Mouse (Mus musculus): ENCODE results near the gene Edf1. TPM values are rescaled to one million over a fixed set of nuclear protein-coding genes. Genes with fewer than 3 reads are reported as not detected.
"Not testable (repeated sequence)": the region's sequence is repeated elsewhere in the genome, so short reads cannot be mapped to it uniquely, and the experiment has no call there.

Edf1 gene
- total RNA-seq (2017) = 57.2 and 84.7 TPM in 2 replicates

DNA sequence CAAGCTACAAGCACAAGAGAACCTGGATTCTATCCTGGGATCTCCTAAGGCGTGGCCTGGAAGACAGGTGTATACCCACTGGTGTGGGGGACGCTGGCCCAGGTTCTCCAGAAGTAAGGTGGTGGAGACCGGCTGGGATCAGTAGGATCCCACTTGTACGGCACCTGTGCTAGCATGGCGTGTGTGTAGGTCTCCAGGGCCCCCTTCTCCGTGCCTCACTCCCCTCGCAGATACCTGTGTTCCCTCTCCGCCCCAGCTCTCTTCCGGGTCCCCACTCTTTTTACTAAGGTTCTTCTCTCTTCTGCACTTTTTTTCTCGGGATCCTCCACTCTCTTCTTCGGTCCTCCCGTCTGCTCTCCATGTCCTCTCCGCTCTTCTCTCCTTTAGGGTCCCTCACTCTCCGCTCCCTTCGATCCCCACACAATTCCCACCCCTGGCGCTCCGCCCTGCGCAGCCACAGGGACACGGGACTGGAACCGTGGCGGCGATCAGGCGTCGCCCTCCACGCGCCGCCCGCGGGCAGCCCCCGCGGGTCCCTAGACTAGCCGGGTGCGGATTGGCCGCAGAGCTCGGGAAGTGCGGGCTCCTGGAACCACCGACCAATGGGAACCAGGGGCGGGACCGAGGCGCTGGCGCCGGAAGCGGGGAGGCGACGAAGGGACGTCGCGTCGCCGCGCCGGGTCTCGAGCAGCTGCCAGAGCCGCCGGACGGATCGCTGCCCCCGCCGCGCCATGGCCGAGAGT lies at the start of gene Edf1:
TSS of gene Edf1 (plus strand) at position 627 of the 743 bp plus-strand sequence.
- peak; percentile 97 for ATAC-seq (replicated peaks; ENCODE audit: low read depth, poor library complexity, severe bottlenecking)

DNA sequence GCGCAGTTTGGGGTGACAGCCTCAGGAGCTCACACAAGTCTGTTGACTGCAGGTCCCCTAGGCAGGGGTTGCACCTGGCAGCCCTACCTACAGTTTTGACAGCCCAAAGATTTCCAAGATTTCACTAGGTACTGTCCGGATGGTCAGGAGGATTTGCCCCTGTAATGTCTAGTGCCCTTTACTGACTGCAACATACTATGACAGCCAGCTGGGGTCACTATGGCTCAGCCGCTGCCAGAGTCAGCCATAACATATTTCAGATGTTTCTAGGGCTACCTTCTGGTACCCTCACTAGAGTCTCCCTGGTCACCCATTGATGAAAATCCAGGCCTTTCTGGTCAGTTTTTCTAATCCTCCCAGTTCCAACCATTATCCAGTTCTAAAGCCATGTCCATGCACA lies 47.7 kb upstream of the Edf1 start:
- peak; percentile 42; the same call in 1 of the 2 replicates for ATAC-seq (replicated peaks; ENCODE audit: low read depth, poor library complexity, severe bottlenecking)

- ATAC-seq (replicated peaks; ENCODE audit: low read depth, poor library complexity, severe bottlenecking) = no peak
Observed at GRCm38 (mm10) chr2:25526510-25527302, 30.9 kb upstream of the Edf1 start.

- ATAC-seq (replicated peaks; ENCODE audit: low read depth, poor library complexity, severe bottlenecking) = no peak
Observed at GRCm38 (mm10) chr2:25533707-25534106, 23.9 kb upstream of the Edf1 start.

DNA sequence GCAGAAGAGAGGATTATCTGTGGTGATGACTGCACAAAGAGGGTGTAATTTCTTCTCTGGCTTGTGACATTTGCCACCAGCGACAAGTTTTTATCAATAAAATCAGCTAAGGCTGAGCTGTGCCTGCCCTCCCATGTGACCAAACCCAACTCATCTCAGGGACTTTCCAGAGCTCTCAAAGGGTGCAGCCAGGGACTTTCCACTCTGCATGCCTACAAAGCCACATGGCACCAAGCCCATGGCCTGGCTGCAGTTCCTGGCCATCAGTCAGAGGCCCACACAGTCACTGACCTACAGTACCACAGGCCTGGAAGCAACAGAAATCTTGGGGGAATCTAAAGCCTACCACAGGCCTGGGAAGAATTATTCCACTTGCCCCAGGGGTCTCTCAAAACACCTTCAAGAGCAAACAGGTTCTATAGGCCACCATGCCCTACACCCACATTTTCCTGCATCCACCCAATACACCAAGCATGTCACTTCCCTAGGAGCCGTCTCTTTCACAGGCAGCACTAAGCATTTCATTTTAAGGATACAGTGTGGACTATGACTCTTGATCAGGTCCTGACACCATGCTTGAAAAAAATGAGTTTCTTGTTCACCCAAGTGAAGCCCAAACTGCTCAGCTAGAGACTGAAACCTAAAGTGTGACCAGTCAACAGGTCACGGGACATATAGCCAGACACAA lies 23.3 kb upstream of the Edf1 start:
- ATAC-seq (replicated peaks; ENCODE audit: low read depth, poor library complexity, severe bottlenecking) = 0 out of 2 replicates have a peak, but pooled peaks have one; percentile 25

- ATAC-seq (replicated peaks; ENCODE audit: low read depth, poor library complexity, severe bottlenecking) = no peak
Observed at GRCm38 (mm10) chr2:25534866-25535182, 22.8 kb upstream of the Edf1 start.

- no peak for ATAC-seq (replicated peaks; ENCODE audit: low read depth, poor library complexity, severe bottlenecking)
Observed at GRCm38 (mm10) chr2:25536531-25536930, 21.1 kb upstream of the Edf1 start.

GRCm38 (mm10) chr2:25540541-25540948 lies 17.1 kb upstream of the Edf1 start:
- no peak for ATAC-seq (replicated peaks; ENCODE audit: low read depth, poor library complexity, severe bottlenecking)

GRCm38 (mm10) chr2:25541644-25542367 lies 15.8 kb upstream of the Edf1 start:
- ATAC-seq (replicated peaks; ENCODE audit: low read depth, poor library complexity, severe bottlenecking) = no peak

- ATAC-seq (replicated peaks; ENCODE audit: low read depth, poor library complexity, severe bottlenecking) = peak; percentile 26; the same call in 1 of the 2 replicates
Observed at GRCm38 (mm10) chr2:25545996-25546810, 11.4 kb upstream of the Edf1 start.

GRCm38 (mm10) chr2:25546811-25547491 lies 10.7 kb upstream of the Edf1 start, which contains the start of gene Traf2:
Gene Traf2, minus strand, starts transcription at chr2:25546940.
- ATAC-seq (replicated peaks; ENCODE audit: low read depth, poor library complexity, severe bottlenecking) = peak; percentile 99

- no peak for ATAC-seq (replicated peaks; ENCODE audit: low read depth, poor library complexity, severe bottlenecking)
Observed at GRCm38 (mm10) chr2:25549021-25549991, 8.3 kb upstream of the Edf1 start.

DNA sequence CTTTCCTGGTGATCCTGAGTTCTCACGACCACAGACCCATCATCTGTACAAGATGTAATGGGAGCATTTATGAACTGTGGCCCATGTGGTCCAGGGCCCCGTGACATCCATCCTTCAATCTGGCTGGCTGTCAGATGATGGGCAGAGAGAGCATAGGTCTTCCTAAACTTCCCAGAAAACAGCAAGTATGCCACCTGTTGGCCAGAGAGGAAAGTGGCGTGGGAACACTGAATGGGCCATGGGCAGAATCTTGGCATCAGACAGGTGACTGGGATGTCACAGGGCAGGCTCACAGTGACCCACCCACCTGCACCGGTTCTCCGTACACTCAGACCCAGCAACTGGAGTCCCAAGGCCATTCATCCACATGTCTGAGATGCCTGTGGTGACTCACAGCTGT lies 6.5 kb upstream of the Edf1 start:
- no peak; the same call in 1 of the 2 replicates for ATAC-seq (replicated peaks; ENCODE audit: low read depth, poor library complexity, severe bottlenecking)

DNA sequence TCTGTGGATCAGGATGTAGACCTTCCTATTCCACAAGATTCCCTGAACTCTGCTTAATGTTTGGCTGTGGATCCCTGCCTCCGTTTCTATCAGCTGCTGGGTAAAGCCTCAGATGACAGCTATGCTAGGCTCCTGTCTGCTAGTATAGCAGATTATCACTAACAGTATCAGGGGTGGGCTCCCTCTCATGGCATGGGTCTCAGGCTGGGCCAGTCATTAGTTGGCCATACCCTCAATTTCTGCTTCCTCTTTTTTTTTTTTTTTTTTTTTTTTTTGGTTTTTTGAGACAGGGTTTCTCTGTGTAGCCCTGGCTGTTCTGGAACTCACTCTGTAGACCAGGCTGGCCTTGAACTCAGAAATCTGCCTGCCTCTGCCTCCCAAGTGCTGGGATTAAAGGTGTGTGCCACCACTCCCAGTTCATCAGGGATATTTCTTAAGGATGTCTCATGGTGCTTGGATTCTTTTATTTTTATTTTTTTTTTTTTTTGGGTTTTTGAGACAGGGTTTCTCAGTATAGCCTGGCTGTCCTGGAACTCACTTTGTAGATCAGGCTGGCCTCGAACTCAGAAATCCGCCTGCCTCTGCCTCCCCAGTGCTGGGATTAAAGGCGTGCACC lies 4.4 kb upstream of the Edf1 start:
- ATAC-seq (replicated peaks; ENCODE audit: low read depth, poor library complexity, severe bottlenecking) = not testable (repeated sequence)

GRCm38 (mm10) chr2:25555479-25555878 lies 2.2 kb upstream of the Edf1 start:
- ATAC-seq (replicated peaks; ENCODE audit: low read depth, poor library complexity, severe bottlenecking) = not testable (repeated sequence)

GRCm38 (mm10) chr2:25556296-25556695 lies 1.4 kb upstream of the Edf1 start:
- no peak for ATAC-seq (replicated peaks; ENCODE audit: low read depth, poor library complexity, severe bottlenecking)

GRCm38 (mm10) chr2:25557964-25558360 lies 315 bp downstream of the Edf1 start:
- ATAC-seq (replicated peaks; ENCODE audit: low read depth, poor library complexity, severe bottlenecking) = peak; percentile 9; the same call in 1 of the 2 replicates
